Mouse (Mus musculus) kidney, postnatal 36 days (tissue): ENCODE measurements at regions not wholly inside any gene's neighbourhood (a gene's known extent, or its start where the extent isn't known, plus 50 kb on each side); places are given as distances from the start of the nearest gene placed in this dataset.
A peak's percentile ranks its signal among the peaks of the same experiment; 100 is the strongest.

Experiments used
- DNase-seq, 2 experiments: peaks; one replicate each; pipeline ENCODE4 v3.0.0; 2021 to 2022; ENCODE audit warnings: mixed read lengths in 2 of 2

DNA sequence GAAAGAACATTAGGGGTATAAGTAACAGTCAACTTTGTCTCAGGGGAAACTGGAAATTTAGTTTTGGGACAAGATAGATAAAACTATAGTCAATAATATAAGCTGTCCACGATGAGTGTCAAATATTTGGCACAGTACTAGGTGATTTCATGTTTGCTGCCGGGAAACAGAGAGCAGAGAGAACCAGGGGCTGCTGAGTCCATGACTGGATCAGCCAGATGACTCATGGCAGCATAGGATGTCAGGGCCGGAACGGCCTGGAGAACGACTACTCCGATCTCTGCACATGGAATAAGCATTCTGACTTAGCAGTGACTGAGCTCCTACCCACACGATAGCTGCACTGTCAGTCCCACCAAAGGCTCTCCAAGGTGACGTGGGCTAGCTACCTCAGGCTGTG is 197.6 kb upstream of the Bmper start:
- DNase-seq = no peak

- DNase-seq = peak; percentile 71 to 85
Observed at GRCm38 (mm10) chr9:23027377-23028313, 195.2 kb upstream of the Bmper start.

GRCm38 (mm10) chr9:23029421-23029820 is 193.5 kb upstream of the Bmper start:
- DNase-seq = no peak

- DNase-seq = peak; percentile 52 to 57
Observed at GRCm38 (mm10) chr9:23030138-23030537, 192.7 kb upstream of the Bmper start.

GRCm38 (mm10) chr9:23030546-23030945 is 192.3 kb upstream of the Bmper start:
- peak in 1 of 2 experiments; percentile 28 for DNase-seq

GRCm38 (mm10) chr9:23031916-23032315 is 191.0 kb upstream of the Bmper start:
- DNase-seq = peak; percentile 60 to 66

DNA sequence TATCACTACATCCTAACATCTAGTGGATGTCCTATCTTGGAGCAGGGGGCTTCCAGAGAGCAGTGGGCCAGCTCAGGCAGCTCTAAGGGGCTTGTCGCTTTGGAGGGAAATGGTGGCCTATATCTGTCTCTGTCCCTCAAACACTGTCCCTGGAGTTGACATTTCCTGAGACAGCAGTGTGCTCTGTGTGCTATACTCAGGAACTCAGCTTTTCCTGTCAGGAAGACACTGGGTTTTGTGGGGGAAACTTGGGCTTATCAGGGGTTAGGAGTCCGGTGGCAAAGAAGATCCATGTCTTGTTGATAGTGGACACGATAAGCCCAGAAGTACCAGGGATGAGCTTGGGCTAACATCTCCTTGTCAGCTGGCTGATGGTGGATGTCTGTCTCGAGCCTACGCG is 187.6 kb upstream of the Bmper start:
- DNase-seq = peak in 1 of 2 experiments; percentile 12

DNA sequence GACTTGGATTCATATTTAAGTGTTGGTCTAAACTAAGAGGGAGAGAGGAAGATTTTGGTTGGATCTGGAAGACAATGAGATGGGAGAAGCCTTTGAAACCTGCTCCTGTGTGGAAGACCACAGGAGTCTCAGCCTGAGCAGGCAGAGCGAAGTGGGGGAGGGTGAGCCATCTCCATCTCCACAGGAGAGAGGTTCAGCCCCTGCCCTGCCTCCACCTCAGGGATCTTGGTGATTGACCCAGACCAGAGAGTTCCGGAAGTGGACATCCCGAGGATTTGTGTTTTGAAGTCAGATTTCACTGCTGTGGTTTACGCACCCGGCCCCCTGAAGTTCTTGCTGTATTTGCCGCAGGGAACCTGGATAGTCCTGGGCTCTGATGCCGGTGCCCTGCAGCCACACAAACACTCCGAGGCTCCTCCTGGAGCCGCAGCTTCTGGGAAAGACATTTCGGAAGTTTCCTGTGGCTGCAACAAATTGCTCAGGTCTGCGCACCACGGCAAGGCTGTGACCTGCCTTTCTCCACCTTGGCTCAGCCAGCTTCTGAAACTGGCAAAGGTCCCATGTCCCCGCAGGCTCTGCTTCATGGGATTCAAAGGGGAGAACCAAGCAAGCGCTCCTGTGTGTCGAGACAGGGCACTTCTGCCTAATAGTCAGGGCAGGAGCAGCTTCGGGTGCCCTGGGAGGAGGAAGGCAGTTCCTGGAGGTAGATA is 186.8 kb upstream of the Bmper start:
- peak; percentile 18 to 58 for DNase-seq

DNA sequence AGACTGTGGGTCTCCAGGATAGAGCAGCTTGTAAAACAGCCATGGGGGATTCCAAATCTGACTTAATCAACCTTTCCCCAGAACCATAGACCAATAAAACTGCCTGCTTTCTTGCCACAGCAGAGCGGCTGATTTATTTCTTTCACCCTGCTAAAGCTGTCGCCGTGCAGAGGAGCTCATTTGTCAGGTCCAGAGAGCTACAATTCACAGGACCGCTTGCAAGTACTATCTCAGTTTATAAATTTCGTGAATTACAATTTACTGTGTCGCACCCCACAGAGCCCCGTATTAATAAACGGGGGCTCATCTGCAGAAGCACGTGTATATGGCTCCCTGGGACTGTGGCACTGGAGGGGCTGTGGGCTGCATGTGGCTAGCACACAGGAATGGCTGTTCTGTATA is 185.4 kb upstream of the Bmper start:
- DNase-seq = no peak

GRCm38 (mm10) chr9:23039588-23039987 is 183.3 kb upstream of the Bmper start:
- no peak for DNase-seq

DNA sequence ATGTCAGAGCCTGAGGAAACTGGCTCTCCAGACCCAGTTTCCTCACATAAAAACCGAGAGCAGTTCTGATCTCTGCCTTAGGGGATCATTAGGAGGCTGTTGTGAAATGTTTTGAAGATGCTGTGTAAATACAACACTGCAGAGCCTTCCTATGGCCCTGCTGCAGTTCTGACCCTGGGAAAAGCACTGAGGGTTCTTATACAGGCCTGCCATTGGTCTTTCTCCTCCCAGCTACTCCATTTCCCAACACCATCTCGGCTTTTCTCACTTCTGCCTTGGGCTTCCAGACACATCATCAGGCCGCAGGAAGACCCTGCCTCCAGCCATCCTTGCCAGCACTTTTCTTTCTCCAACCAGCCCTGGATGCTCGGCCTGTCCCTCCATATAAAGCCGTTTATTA is 181.9 kb upstream of the Bmper start:
- no peak for DNase-seq

GRCm38 (mm10) chr9:23041537-23042472 is 181.1 kb upstream of the Bmper start:
- peak in 1 of 2 experiments; percentile 17 for DNase-seq

GRCm38 (mm10) chr9:23043006-23043405 is 179.9 kb upstream of the Bmper start:
- DNase-seq = no peak

GRCm38 (mm10) chr9:23045486-23045885 is 177.4 kb upstream of the Bmper start:
- DNase-seq = no peak

- DNase-seq = no peak
Observed at GRCm38 (mm10) chr9:23050751-23051150, 172.1 kb upstream of the Bmper start.

- DNase-seq = no peak
Observed at GRCm38 (mm10) chr9:23059526-23059925, 163.3 kb upstream of the Bmper start.

DNA sequence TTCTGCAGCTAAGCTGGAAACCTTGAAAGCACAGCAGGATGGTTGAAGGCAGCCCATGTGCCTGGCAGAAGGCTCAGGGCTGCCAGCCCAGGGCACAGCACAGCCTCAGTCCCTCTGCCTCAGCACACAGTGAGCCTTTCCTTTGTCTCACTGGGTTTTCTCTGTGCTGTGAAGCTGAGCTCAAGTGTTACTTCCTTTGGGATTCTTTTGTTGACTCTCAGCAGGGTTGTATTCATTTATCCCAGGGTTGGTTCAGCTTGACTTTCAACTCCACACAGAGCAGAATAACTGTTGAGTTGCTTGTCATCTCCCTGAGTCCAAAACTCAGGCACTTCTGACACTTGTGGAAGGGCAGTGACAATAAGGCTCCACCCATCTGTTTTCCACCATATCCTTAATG is 162.3 kb upstream of the Bmper start:
- no peak for DNase-seq

DNA sequence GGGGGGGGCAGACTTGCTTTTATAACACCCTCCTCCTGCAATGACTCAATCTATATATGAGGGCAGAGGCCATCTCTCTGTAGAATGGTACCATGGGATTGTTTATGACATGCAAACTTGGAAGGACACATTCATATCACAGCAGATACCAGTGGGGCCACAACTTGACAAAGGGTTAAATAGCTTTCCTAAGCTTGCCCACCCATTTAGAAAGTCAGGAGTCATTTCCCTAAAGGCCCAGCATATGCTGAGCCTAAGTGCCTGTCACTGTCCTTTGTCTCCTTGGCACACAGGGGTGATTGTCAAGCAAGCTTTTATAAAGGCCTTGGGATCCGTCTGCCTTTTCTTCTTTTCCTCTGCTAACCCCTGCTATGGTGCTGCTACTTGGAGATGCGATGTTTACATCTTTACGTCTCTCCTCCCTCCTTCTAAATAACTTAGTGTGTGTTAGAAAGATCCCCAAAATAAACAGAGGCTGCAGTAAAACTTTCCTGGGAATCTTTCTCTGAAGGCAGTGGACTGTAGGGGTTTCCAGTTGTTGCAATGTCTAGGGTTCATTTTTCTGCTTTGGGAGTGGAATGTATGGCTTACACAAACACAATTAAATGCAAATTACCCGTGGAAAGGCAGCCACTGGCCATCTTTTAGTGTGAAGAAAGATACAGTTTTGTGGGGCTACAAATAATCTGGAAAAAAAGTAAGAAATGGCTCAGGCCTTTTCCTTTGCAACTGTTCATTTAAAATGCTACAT is 161.5 kb upstream of the Bmper start:
- DNase-seq = no peak

GRCm38 (mm10) chr9:23062057-23062655 is 160.7 kb upstream of the Bmper start:
- no peak for DNase-seq

DNA sequence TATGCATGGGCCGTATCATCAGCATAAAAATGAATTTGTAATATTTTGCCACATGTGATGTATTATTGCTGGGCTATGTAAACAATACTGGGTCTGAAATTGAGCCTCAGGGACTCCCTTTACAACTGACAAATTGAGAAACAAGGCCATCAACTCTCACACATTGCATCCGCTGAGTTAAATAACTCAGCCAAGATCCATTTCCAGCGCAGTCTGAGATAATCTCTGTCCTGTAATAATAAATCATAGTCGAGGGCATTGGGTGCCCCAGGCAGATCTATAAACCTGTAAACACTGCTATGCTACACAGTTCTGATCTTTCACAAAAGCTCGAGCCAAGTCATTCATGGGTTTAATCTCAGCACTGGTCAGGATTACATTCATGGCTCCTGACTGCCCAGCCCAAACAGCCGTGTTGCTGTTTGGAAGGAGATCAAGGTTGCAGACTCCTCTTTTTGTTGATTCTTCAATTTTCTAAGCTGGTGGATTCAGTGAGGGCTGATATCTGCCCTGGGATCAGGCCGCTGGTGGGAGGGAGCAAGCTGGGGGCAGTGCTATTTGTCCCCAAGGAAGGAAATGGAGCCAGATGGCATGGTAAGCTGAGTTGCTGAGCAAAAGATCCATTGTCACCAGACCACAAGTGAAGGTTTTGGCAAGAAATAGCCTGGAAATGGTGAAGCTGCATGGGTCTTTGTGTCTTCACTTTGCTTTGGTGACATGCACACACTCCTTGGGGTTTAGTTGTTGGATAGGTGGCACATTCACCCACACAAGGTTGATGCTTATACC is 160.0 kb upstream of the Bmper start:
- DNase-seq = no peak

- no peak for DNase-seq
Observed at GRCm38 (mm10) chr9:23064001-23064400, 158.9 kb upstream of the Bmper start.
